Mouse (Mus musculus) hematopoietic stem cell, adult 5-6 weeks (primary cell): ENCODE results near the gene Chd2. TPM values are rescaled to one million over a fixed set of nuclear protein-coding genes. Genes with fewer than 3 reads are reported as not detected.

Experiments used
- ATAC-seq, 2 experiments: fragments of 125-278 bp in 1 of 2; replicated peaks in 1 of 2; 2 replicates each; pipeline ENCODE4 v1.8.0; 2016 to 2017; ENCODE audit warnings: inconsistent platforms in 2 of 2, mild to moderate bottlenecking in 2 of 2, moderate number of reproducible peaks in 2 of 2, low read depth in 1 of 2, moderate TSS enrichment in 1 of 2; ENCODE audit not compliant: low FRiP score in 2 of 2, poor library complexity in 2 of 2, severe bottlenecking in 2 of 2, insufficient read depth in 1 of 2, low TSS enrichment in 1 of 2
- total RNA-seq: library from RNA; stranded (forward); fragments of 172-1452, 232-1000 nt; gene quantifications from 2 replicates; pipeline ENCODE4 v1.2.3, GENCODE M21; 2017

Chd2 gene
- total RNA-seq, 1 experiment from 2014 or later: 193 TPM

GRCm38 (mm10) chr7:73572571-73572970 lies 30.9 kb upstream of the Chd2 start:
- ATAC-seq: peak; percentile 91

- peak in 1 of 2 experiments; percentile 38; a peak in 1 of 4 replicates for ATAC-seq
These were observed 27.3 kb upstream of the Chd2 start for GRCm38 (mm10) chr7:73568801-73569403.

- no peak for ATAC-seq
These were observed 26.1 kb upstream of the Chd2 start for GRCm38 (mm10) chr7:73567754-73568161.

- no peak for ATAC-seq
These were observed 22.5 kb upstream of the Chd2 start for GRCm38 (mm10) chr7:73564131-73564530.

GRCm38 (mm10) chr7:73561492-73562055 lies 19.9 kb upstream of the Chd2 start:
- no peak for ATAC-seq

GRCm38 (mm10) chr7:73560811-73561210 lies 19.2 kb upstream of the Chd2 start:
- no peak for ATAC-seq

GRCm38 (mm10) chr7:73559853-73560190 lies 18.2 kb upstream of the Chd2 start:
- no peak for ATAC-seq

- no peak for ATAC-seq
These were observed 17.7 kb upstream of the Chd2 start for GRCm38 (mm10) chr7:73559170-73559852.

- peak; percentile 91 to 93 for ATAC-seq
These were observed 16.9 kb upstream of the Chd2 start for GRCm38 (mm10) chr7:73558293-73559169.

- no peak for ATAC-seq
These were observed 16.1 kb upstream of the Chd2 start for GRCm38 (mm10) chr7:73557671-73558265.

GRCm38 (mm10) chr7:73556688-73557667 lies 15.3 kb upstream of the Chd2 start:
- no peak for ATAC-seq

- no peak for ATAC-seq
These were observed 14.4 kb upstream of the Chd2 start for GRCm38 (mm10) chr7:73555918-73556580.

- no peak for ATAC-seq
These were observed 13.2 kb upstream of the Chd2 start for GRCm38 (mm10) chr7:73554849-73555248.

GRCm38 (mm10) chr7:73553160-73553559 lies 11.5 kb upstream of the Chd2 start:
- no peak for ATAC-seq

GRCm38 (mm10) chr7:73552054-73552750 lies 10.6 kb upstream of the Chd2 start:
- peak; percentile 39 to 44; a peak in 2 of 4 replicates for ATAC-seq

GRCm38 (mm10) chr7:73551370-73551769 lies 9.7 kb upstream of the Chd2 start:
- ATAC-seq: no peak
